Mouse (Mus musculus) erythroblast, embryonic 14.5 days (primary cell): ENCODE results near the gene Als2.

Experiments
- GATA1 ChIP-seq: IDR thresholded peaks from 2 replicates; pipeline ENCODE4 v1.6.1; 2012; ENCODE audit warnings: low read length, inconsistent platforms, mixed read lengths
- TAL1 ChIP-seq: IDR thresholded peaks from 3 replicates; pipeline ENCODE4 v1.6.1; 2012; ENCODE audit warnings: low read length, inconsistent platforms, mixed read lengths

DNA sequence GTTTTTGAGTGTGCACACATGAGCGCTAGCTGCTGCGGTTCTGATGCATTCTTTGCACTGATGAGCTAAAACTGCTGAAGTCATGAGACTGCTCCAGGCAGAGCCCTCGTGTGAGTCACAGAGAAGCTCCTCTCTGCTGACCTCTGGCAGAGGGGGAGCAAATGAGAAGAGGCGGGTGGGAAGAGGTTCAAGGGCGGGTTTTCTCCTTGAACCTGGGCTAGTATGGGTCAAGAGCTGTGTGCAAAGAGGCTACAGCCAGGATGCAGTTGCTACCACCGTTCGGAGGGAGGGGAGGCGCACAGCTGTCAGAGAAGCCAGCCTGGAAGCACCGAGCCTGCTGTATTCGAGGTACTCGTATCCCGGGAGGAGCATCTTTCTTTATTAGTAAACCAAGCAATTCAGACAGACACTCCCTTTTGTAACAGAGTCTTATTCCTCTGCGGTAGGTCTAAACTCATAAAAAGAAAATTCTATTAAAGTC lies 19.8 kb upstream of the Als2 start, which contains the start of gene Cdk15:
- TF ChIP-seq GATA1 (no peak), TAL1 (no peak)
